Comparison of ENCODE assay signal across 14 mouse cellular contexts in genomic region chr10:72620527-72620926, GRCm38 (mm10). TPM values are rescaled to one million over a fixed set of nuclear protein-coding genes. Genes with fewer than 3 reads are reported as not detected.
DNase-seq lines count a peak whose midpoint lies in the region; ATAC-seq lines count a peak whose summit lies in the region.
"Had no signal": no experiment of that assay in that cellular context is flagged by ENCODE, and none has a peak within 500 bp of the region (broad histone marks: within the 10 kb centered on the region; RNA-seq: fewer than 3 reads in every experiment).

No protein-coding gene starts in this region.

- peak; percentile 18 for DNase-seq in adrenal gland, adult 2 months
- DNase-seq in adrenal gland, postnatal 4 days (ENCODE audit: low spot score in 2 of 2) = no peak
- DNase-seq in right cerebral cortex, adult 18-20 months = peak; percentile 22
- no peak for DNase-seq in right cerebral cortex, postnatal 4 days
- DNase-seq in induced T-regulatory cell, adult 2 months (ENCODE audit: low read depth) = peak; percentile 47
- no peak for DNase-seq in gastrocnemius, postnatal 25 days
- DNase-seq in ovary, postnatal 10 days (ENCODE audit: low spot score) = no peak
- DNase-seq: adrenal gland, adult 8-10 months; cerebellum, adult 9-11 months; heart, postnatal 14 days; layer of hippocampus, postnatal 36 days; thymus, postnatal 14 days had no signal

- ATAC-seq in erythroid progenitor cell, adult 5-6 weeks (replicated peaks; ENCODE audit: low FRiP score, poor library complexity, severe bottlenecking) = no peak
- ATAC-seq: intestine, postnatal 0 days had no signal

RNA-seq across cellular contexts. Expression of gene Zwint, which starts 34.1 kb away (rescaled TPM):
- total RNA-seq in adrenal gland, adult 2 months (2021) = 100 to 1,000 TPM; 138 to 145 TPM
- 31.6 and 32.0 TPM in 2 replicates for polyA plus RNA-seq in adrenal gland, adult 2 months (2012; rRNA removed)
- 100 to 1,000 TPM; 171 to 186 TPM for total RNA-seq in adrenal gland, postnatal 4 days (2021)
- total RNA-seq in gastrocnemius, postnatal 25 days (2021) = 10 to 100 TPM; 25.2 to 31.5 TPM
- 83.6 and 96.4 TPM in 2 replicates for total RNA-seq in erythroid progenitor cell, adult 5-6 weeks (2015; ENCODE audit: low replicate concordance)
- 130 and 165 TPM in 2 replicates for total RNA-seq in erythroid progenitor cell, adult 5-6 weeks (2017; ENCODE audit: low replicate concordance)

Comparison
In these comparisons a context has a peak if more than half of its experiments do, and no peak if none do; other contexts are left out.
1. DNase-seq: peak in adrenal gland, adult 2 months (single experiment), right cerebral cortex, adult 18-20 months (single experiment) and induced T-regulatory cell, adult 2 months (single experiment); none in adrenal gland, postnatal 4 days (0 of 2), right cerebral cortex, postnatal 4 days (single experiment), gastrocnemius, postnatal 25 days (single experiment) and ovary, postnatal 10 days (single experiment).